Mouse (Mus musculus): ENCODE measurements at regions not wholly inside any gene's neighbourhood (a gene's known extent, or its start where the extent isn't known, plus 50 kb on each side); places are given as distances from the start of the nearest gene placed in this dataset.
A peak's percentile ranks its signal among the peaks of the same experiment; 100 is the strongest.

DNA sequence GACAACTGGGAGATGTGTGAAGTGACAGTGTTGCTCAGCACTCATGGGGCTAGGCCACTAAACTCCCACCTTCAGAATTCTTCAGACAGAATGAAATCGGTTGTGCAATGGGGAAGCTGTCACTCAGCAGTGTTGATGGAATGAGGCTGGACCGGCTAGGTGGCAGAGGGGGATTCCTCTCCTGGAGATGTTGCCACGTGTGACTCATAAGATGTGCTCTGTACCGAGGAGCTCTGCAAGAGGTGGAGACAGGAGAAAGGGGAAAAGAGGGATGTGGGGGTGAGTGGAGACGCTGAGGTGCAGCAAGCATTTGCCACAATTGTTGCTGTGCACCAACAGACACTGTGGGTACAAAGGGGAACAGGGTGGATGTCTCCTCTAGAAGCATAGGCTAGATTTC is 133.6 kb downstream of the Gm10260 start:
- Histone ChIP-seq H3K27ac (no peak overlapping the region), H3K4me3 (no peak overlapping the region)
- no peak for DNase-seq (ENCODE audit: low spot score in 2 of 2)
- TF ChIP-seq CTCF (conservative IDR thresholded peaks at IDR 0.05) = no peak

DNA sequence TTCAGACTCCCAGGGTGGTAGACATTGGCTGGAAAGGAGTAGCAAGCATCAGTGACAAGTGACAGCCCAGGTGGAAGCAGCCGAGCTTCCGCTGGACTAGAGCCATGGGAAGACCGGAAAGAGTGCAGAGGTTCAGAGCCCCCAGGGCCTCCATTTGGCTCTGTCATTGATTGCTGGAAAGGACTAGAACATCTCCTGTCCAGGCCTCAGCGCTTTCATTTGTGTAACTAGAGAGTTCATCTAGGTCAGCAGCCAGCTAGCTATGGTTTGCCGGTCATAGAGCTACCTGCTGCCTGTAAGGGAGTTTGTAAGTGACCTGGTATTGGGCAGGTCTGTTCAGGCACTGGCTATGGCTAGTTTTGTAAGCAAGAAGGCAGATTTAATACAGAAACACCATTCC is 134.3 kb downstream of the Gm10260 start:
- no peak overlapping the region for H3K27ac ChIP-seq
- DNase-seq (ENCODE audit: low spot score in 2 of 2) = no peak
- no peak overlapping the region for H3K4me3 ChIP-seq
- TF ChIP-seq CTCF (conservative IDR thresholded peaks at IDR 0.05) = no peak

DNA sequence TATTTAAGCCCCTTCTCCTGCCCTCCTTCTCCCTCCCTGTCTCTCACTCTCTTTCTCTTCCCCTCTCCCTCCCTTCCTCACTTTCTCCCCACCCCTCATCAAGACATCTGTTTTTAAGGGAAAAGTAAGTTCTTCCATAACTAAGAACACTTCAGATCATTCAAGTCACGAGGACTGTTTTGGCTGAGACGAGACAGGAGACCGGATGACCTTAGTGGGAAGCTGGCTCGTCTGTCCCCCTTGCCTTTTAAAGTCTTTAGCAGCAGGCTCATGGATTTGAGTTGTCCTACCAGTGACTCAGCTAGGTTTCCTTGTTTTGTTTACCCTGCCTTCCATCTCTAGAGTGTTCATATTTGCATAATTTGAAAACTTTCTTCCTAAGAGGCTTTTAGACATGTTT is 135.0 kb downstream of the Gm10260 start:
- DNase-seq (ENCODE audit: low spot score in 2 of 2) = no peak
- no peak for TF ChIP-seq CTCF (conservative IDR thresholded peaks at IDR 0.05)
- no peak overlapping the region for H3K4me3 ChIP-seq
- no peak overlapping the region for H3K27ac ChIP-seq

DNA sequence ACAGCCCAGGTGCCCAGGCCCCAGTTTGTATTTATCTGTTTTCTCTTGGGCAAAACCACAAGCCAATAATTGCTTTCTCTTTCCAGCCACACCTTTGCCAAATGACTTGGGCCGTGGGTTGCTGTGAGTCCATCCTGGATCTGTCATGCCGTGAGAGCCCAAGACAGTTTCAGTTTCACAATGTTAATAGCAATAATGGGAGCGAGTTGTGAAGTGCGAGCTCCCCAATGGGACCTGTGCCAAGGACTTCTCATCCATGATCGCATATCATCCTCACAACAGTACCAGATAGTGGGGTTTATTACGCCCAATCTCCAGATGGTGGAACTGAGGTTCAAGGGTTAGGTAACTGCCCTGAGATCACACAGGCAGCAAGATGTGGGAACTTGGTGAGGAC is 142.2 kb downstream of the Gm10260 start:
- DNase-seq (ENCODE audit: low spot score in 2 of 2) = no peak
- no peak for TF ChIP-seq CTCF (conservative IDR thresholded peaks at IDR 0.05)
- Histone ChIP-seq H3K27ac (no peak overlapping the region), H3K4me3 (no peak overlapping the region)

DNA sequence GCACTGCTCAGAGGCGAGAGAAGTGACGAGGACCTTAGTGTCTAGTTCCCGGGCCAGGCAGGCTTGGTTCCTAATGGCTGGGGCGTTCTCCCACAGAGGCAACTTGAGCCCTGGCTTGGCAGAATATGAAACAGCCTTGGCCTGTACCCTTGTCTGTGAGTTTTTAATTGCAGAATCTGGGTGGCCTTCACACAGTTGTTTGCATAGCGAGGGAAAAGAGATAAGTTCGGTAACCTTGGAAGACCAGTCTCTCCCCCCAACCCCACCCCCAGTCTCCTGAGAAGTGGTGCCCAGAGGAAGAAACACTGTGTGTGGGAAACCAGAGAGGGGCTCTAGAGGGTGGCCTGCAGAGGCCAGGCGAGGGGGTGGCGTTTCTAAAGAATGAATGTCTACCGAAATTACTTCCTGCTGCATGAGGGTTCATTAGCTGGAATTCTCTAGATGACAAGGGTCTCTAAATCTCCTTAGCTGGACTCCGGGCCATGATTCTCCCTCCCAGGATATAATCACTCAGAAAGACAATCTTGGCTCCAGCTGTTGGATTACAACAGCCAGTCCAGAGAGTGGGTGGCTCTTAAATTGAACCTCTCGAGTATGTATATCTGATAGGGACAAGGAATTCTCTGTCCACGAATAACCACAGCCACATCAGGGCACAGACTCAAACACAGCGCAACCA is 142.8 kb downstream of the Gm10260 start:
- no peak for DNase-seq (ENCODE audit: low spot score in 2 of 2)
- no peak overlapping the region for H3K4me3 ChIP-seq
- no peak overlapping the region for H3K27ac ChIP-seq
- TF ChIP-seq CTCF (conservative IDR thresholded peaks at IDR 0.05) = no peak

DNA sequence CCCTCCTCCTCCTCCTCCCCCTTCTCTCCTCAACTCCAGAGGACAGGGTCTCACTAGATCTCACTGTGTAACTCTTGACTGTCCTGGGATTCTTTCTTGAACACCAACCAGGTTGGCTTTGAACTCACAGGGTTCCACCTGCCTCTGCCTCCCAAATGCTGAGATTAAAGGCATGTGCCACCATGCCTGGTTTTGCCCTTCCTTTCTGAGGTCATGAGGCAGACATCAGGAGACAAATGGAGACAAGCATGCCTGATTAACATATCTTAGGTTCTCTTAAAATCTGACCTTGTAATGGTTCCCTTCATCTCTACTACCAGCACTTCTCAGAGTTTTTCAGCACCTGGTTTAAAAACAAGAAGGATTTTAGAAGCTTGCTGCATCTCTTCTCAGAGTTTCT is 143.5 kb downstream of the Gm10260 start:
- H3K4me3 ChIP-seq = no peak overlapping the region
- H3K27ac ChIP-seq = no peak overlapping the region
- DNase-seq (ENCODE audit: low spot score in 2 of 2) = no peak
- no peak for TF ChIP-seq CTCF (conservative IDR thresholded peaks at IDR 0.05)

DNA sequence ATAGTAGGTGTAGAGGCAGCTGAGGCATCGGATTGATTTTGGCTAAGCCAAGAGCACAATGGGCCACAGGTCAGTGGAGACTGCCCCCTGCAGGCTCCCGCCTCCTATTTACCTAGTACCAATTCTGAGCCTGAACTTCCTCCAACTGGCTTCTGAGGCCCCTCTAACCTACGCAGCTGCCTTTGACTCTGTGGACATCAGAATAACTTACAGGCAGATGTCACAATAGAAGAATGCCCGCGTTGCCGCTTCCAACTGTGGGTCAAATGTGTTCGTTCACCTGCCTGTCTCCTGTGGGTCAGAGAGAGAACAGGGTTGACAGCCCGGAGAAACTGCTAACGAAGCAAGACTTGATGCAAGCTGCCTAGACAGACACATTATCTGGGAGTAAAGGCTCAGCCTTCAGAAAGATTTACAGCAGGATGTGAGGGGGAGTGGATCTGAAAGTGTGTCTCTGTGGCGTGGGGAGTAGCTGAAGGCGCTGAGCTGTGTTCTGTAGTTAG is 153.2 kb downstream of the Gm10260 start:
- TF ChIP-seq CTCF (conservative IDR thresholded peaks at IDR 0.05) = peak; percentile 72
- peak in 1 of 2 experiments; percentile 56 for DNase-seq (ENCODE audit: low spot score in 2 of 2)
- H3K27ac ChIP-seq = peak overlapping the region; percentile 85
- no peak overlapping the region for H3K4me3 ChIP-seq

DNA sequence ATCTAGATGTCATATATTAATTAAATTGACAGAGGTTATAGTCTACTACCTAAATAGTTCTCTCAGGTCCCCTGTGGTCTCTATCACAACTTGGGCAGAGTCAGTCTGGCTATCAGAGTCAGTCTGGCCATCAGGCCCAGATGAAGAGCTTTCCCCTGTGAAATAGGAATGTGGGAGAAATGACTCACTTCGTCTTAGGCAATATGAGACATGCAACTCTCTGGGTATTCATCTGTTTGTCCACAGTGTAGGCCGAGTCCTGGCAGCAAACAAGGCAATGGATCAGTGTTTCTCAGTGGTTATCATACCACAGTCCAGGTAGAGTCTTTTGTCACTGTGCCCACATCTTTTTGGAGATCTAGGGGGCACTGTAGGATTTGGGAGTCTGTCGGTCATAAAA is 156.0 kb downstream of the Gm10260 start:
- no peak for DNase-seq (ENCODE audit: low spot score in 2 of 2)
- Histone ChIP-seq H3K4me3 (no peak overlapping the region), H3K27ac (peak overlapping the region; percentile 69)
- TF ChIP-seq CTCF (conservative IDR thresholded peaks at IDR 0.05) = no peak

DNA sequence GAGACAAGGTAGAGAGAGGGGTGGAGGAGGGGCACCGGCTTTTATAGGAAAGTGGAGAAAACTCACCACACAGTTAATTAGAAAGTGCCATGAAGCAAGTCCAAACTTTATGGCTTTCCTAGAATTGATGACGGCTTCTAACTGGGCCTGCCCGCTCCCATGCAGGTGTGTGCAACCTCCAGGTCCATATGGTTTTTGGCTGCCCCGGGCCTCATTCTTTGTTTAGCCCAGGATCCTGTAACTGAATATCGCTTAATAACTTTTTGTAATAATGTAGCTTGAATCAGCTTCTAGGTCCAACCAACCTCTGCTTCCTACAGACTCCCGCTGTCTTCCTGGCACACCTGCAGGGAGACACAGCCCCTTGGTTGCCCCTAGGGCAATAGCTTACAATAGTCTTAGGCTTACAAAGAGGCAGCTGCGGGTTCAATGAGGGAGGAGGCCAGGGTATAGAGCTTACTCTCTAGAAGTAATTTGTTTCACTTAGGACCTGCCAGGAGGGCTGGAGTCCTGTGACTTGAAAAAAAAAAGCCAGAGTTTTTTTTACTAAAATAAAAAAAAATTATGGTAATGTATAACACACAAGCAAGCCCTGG is 159.2 kb downstream of the Gm10260 start:
- TF ChIP-seq CTCF (conservative IDR thresholded peaks at IDR 0.05) = no peak
- no peak for DNase-seq (ENCODE audit: low spot score in 2 of 2)
- Histone ChIP-seq H3K4me3 (no peak overlapping the region), H3K27ac (no peak overlapping the region)

DNA sequence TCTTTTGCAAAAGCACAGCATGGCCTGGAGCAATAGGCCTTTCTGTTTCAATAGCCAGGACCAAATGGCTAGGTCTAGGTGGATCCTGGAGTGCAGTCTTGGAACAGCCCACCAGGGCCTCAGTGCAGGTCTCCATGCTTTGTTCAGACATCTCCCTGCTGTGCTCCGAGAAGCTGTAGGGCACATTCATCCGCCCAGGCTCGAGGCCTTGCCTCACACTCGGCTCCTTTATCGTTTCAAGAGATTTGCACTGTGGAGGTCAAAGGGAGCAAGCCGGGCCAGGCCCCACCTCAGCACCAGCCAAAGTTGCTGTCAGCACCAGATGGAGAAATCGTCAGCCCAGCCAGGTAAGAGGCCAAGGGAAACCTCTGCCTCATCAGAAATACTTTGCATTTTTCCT is 160.3 kb downstream of the Gm10260 start:
- no peak for DNase-seq (ENCODE audit: low spot score in 2 of 2)
- no peak for TF ChIP-seq CTCF (conservative IDR thresholded peaks at IDR 0.05)
- no peak overlapping the region for H3K4me3 ChIP-seq

DNA sequence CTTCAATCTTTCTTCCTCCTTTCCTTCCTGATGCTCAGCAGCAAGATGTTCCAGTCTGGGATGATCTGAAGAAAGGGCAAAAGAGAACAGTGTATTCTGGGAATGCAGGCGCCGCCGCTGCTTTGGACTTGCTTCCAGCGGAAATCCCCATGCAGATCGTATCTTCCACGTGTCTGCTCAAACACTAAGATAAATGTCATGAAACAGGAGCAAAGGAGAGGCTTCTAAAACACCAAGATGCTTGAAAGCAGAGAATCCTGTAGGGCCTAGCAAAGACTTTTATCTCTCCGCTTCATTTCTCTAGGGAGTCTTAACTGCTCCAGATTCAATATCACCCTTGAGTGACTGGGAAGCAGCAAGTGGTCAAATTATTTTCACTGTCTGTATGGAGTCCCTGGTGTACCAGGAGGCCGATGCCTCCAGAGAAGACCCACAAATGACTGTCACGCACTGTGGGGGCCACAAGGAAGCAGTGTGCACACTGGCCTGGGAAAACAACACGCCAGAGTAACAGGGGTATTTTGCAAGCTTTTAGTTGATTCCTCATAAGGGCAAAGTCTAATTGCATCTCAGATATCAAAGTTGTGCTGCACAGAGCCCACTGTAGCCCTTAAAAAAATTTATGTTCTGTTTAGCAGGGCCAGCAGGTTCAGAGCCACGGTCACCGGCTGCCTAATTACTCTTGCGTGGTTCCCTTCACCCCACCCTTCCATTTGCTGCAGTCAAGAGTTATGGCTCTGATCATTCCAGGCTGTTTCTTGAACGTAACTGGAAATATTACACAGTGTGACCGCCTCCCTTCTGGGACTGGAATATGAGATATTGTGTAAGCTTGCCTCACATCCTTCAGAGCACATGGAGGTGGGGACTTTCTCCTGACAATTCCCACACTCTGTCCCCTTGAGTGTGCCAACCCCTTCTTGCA is 161.7 kb downstream of the Gm10260 start:
- TF ChIP-seq CTCF (conservative IDR thresholded peaks at IDR 0.05) = no peak
- H3K4me3 ChIP-seq = no peak overlapping the region
- peak overlapping the region; percentile 57 for H3K27ac ChIP-seq
- no peak for DNase-seq (ENCODE audit: low spot score in 2 of 2)

More for the DNA sequence above, 160.3 kb downstream of the Gm10260 start:
- H3K27ac ChIP-seq = no peak overlapping the region

DNA sequence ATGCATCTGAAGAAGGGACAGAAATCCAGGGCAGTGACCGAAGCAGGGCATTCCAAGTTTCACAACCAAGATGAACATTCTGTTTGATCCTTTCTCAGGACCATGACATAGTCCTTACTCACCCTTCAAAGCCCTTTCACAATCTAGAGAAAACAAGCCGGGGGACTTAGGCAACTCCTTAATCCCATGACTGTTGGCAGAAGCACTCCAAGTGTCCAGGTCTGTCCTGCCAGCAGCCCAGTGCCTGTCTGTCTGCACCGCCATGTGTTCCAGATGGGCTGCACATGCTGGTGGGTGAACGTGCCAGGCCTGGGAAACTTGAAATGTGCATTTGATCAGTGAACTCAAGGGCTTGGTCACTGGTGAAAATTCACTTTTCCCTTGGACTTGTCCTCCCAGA is 165.6 kb downstream of the Gm10260 start:
- no peak for TF ChIP-seq CTCF (conservative IDR thresholded peaks at IDR 0.05)
- DNase-seq (ENCODE audit: low spot score in 2 of 2) = no peak
- Histone ChIP-seq H3K4me3 (no peak overlapping the region), H3K27ac (no peak overlapping the region)

DNA sequence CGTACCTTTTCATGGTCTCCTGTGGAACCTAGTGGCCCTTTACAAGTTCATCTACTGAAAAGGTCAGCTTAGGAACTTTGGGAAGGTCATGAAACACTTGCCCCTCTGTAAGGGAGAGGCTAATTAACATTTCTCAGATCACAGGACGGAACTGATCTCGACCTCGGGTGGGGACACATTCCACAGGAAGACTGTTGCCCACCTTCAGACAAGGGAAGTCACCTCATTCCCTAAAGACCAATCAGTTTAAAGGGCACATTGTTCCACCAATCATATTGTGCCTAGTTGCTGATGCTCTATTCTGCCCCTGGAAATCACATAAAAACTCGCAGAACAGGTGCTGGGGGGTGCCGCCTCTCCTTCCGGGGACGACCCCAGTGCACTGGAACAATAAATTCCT is 170.8 kb downstream of the Gm10260 start:
- no peak for TF ChIP-seq CTCF (conservative IDR thresholded peaks at IDR 0.05)
- DNase-seq (ENCODE audit: low spot score in 2 of 2) = no peak
- Histone ChIP-seq H3K27ac (no peak overlapping the region), H3K4me3 (no peak overlapping the region)

All from layer of hippocampus, adult 2 months (tissue).